Mouse (Mus musculus): ENCODE measurements around the gene Cbx7. TPM values are rescaled to one million over a fixed set of nuclear protein-coding genes. Genes with fewer than 3 reads are reported as not detected.
A peak's percentile ranks its signal among the peaks of the same experiment; 100 is the strongest.
"Not testable (repeated sequence)": the region's sequence is repeated elsewhere in the genome, so short reads cannot be mapped to it uniquely, and the experiment has no call there.

The Cbx7 gene
- total RNA-seq, 4 experiments from 2014 or later: 18.7 to 28.2 (median 21.1) TPM

GRCm38 (mm10) chr15:79927637-79928122 lies 43.2 kb downstream of the Cbx7 start:
- peak; percentile 94 for DNase-seq (ENCODE audit: low spot score)

GRCm38 (mm10) chr15:79926856-79927416 lies 44.0 kb downstream of the Cbx7 start:
- DNase-seq (ENCODE audit: low spot score): no peak

GRCm38 (mm10) chr15:79919787-79920186 lies 51.1 kb downstream of the Cbx7 start:
- no peak for DNase-seq (ENCODE audit: low spot score)

GRCm38 (mm10) chr15:79918485-79918884 lies 52.4 kb downstream of the Cbx7 start:
- no peak for DNase-seq (ENCODE audit: low spot score)

GRCm38 (mm10) chr15:79917111-79917720 lies 53.7 kb downstream of the Cbx7 start:
- no peak for DNase-seq (ENCODE audit: low spot score)

- DNase-seq (ENCODE audit: low spot score): no peak
These were observed 54.8 kb downstream of the Cbx7 start for GRCm38 (mm10) chr15:79916150-79916549.

- no peak for DNase-seq (ENCODE audit: low spot score)
These were observed 56.6 kb downstream of the Cbx7 start for GRCm38 (mm10) chr15:79914357-79914756.

GRCm38 (mm10) chr15:79913761-79914346 lies 57.1 kb downstream of the Cbx7 start:
- DNase-seq (ENCODE audit: low spot score): no peak

- DNase-seq (ENCODE audit: low spot score): no peak
These were observed 59.6 kb downstream of the Cbx7 start for GRCm38 (mm10) chr15:79911339-79911738.

- DNase-seq (ENCODE audit: low spot score): not testable (repeated sequence)
These were observed 60.1 kb downstream of the Cbx7 start for GRCm38 (mm10) chr15:79910812-79911211.

GRCm38 (mm10) chr15:79909006-79909405 lies 61.9 kb downstream of the Cbx7 start:
- DNase-seq (ENCODE audit: low spot score): not testable (repeated sequence)

- DNase-seq (ENCODE audit: low spot score): no peak
These were observed 64.1 kb downstream of the Cbx7 start for GRCm38 (mm10) chr15:79906855-79907254.

GRCm38 (mm10) chr15:79905211-79905610 lies 65.7 kb downstream of the Cbx7 start:
- no peak for DNase-seq (ENCODE audit: low spot score)

GRCm38 (mm10) chr15:79904678-79905077 lies 66.2 kb downstream of the Cbx7 start:
- not testable (repeated sequence) for DNase-seq (ENCODE audit: low spot score)

GRCm38 (mm10) chr15:79903963-79904362 lies 67.0 kb downstream of the Cbx7 start:
- DNase-seq (ENCODE audit: low spot score): no peak

- not testable (repeated sequence) for DNase-seq (ENCODE audit: low spot score)
These were observed 67.8 kb downstream of the Cbx7 start for GRCm38 (mm10) chr15:79903081-79903480.

- DNase-seq (ENCODE audit: low spot score): no peak
These were observed 69.5 kb downstream of the Cbx7 start for GRCm38 (mm10) chr15:79901399-79901798.

- no peak for DNase-seq (ENCODE audit: low spot score)
These were observed 70.2 kb downstream of the Cbx7 start for GRCm38 (mm10) chr15:79900751-79901150.

GRCm38 (mm10) chr15:79899828-79900510 lies 71.0 kb downstream of the Cbx7 start:
- DNase-seq (ENCODE audit: low spot score): no peak

GRCm38 (mm10) chr15:79898988-79899387 lies 71.9 kb downstream of the Cbx7 start:
- no peak for DNase-seq (ENCODE audit: low spot score)

GRCm38 (mm10) chr15:79896080-79896725 lies 74.7 kb downstream of the Cbx7 start:
- DNase-seq (ENCODE audit: low spot score): no peak

Measured in heart, adult 8-10 months (tissue).